Mouse (Mus musculus): Measurements from ENCODE around the gene Ahsa1. TPM values are rescaled to one million over a fixed set of nuclear protein-coding genes. Genes with fewer than 3 reads are reported as not detected.

Ahsa1 gene
- polyA plus RNA-seq, 1 experiment from 2014 or later: 217 TPM

DNA sequence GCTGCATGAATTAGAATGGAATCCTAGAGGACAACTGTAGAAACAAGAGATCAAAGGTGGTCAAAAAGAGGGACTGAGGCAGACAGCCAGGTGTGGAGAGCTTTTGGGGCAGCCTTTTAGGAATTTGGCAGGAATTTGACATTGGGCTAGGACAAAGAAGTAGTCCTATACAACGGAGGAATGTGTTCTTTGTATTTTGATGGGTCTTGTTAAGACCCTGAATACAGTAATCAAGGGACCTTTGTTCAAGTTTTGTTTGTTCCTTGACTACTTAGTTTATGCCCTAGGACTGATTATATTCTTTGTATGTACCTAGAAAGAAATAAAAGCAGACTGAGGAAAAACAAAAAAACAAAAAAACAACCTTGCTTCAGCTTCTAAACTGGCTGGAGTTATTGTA is 51.7 kb downstream of the Ahsa1 start:
- Histone ChIP-seq H3K9ac (ENCODE audit: low read depth, low read length) (no peak overlapping the region), H3K4me2 (ENCODE audit: low read length) (no peak overlapping the region), H3K27me3 (ENCODE audit: control insufficient read depth, insufficient read depth, low read depth, low read length) (no peaks in the 10 kb centered on the region), H3K4me3 (ENCODE audit: low read depth, low read length) (no peak overlapping the region), H3K27ac (ENCODE audit: low read length) (no peak overlapping the region), H3K9me3 (replicated peaks; ENCODE audit: control insufficient read depth, low read length, poor library complexity, severe bottlenecking) (no peaks in the 10 kb centered on the region), H3K4me1 (ENCODE audit: control insufficient read depth, insufficient read depth, low read length) (no peaks in the 10 kb centered on the region), H3K36me3 (ENCODE audit: control insufficient read depth, insufficient read depth, low read length) (no peaks in the 10 kb centered on the region)
- WGBS: 66% methylated on average over 1 of the region's 1 CpGs
- no peak for ATAC-seq

DNA sequence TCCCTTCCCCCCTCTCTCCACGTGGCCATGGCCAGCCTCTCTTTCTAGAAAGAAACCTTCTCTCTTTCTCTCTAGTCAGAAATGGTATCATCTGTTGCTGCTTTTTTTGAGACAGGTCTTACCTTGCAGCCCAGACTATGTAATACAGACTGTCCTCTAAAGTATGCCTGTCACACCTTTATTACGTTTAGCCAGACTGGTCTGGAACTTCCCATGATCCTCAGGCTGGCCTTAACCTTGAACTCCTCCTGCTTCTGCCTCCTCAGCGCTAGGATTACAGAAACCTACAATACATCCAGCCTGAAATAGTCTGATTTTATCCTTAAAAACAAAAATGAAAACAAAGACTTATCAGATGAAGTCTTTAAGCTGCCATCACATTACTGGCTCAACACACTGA is 53.0 kb downstream of the Ahsa1 start:
- Histone ChIP-seq H3K27ac (ENCODE audit: low read length) (no peak overlapping the region), H3K36me3 (ENCODE audit: control insufficient read depth, insufficient read depth, low read length) (no peaks in the 10 kb centered on the region), H3K9me3 (replicated peaks; ENCODE audit: control insufficient read depth, low read length, poor library complexity, severe bottlenecking) (no peaks in the 10 kb centered on the region), H3K9ac (ENCODE audit: low read depth, low read length) (no peak overlapping the region), H3K4me2 (ENCODE audit: low read length) (no peak overlapping the region), H3K4me1 (ENCODE audit: control insufficient read depth, insufficient read depth, low read length) (no peaks in the 10 kb centered on the region), H3K27me3 (ENCODE audit: control insufficient read depth, insufficient read depth, low read depth, low read length) (no peaks in the 10 kb centered on the region), H3K4me3 (ENCODE audit: low read depth, low read length) (no peak overlapping the region)
- WGBS: 85% methylated on average over 3 of the region's 3 CpGs
- no peak for ATAC-seq

Small RNA genes lying within 50 kb of the gene (microRNA-seq; reads per million reads assigned to microRNA genes)
- gene Gm47293: not detected

Other genes starting within 250 kb of the Ahsa1 start
- 12.9 and 13.7 TPM in 2 replicates for gene Tmem63c, start 245.1 kb upstream of the Ahsa1 start, polyA plus RNA-seq (2015; fragmentation: Nextera tagmentation; extraction: Ambion mirVana)
- 8.5 and 10.8 TPM in 2 replicates for gene Ngb, start 163.9 kb upstream of the Ahsa1 start, polyA plus RNA-seq (2015; fragmentation: Nextera tagmentation; extraction: Ambion mirVana)
- gene Gstz1, start 119.3 kb upstream of the Ahsa1 start, polyA plus RNA-seq (2015; fragmentation: Nextera tagmentation; extraction: Ambion mirVana): 25.1 and 31.5 TPM in 2 replicates
- gene Pomt2, start 118.5 kb upstream of the Ahsa1 start, polyA plus RNA-seq (2015; fragmentation: Nextera tagmentation; extraction: Ambion mirVana): 15.6 and 16.1 TPM in 2 replicates
- gene Samd15, start 66.8 kb upstream of the Ahsa1 start, polyA plus RNA-seq (2015; fragmentation: Nextera tagmentation; extraction: Ambion mirVana): 2.2 and 2.6 TPM in 2 replicates
- 5.2 and 6.0 TPM in 2 replicates for gene Tmed8, start 66.0 kb upstream of the Ahsa1 start, polyA plus RNA-seq (2015; fragmentation: Nextera tagmentation; extraction: Ambion mirVana)
- gene Noxred1, start 27.7 kb upstream of the Ahsa1 start, polyA plus RNA-seq (2015; fragmentation: Nextera tagmentation; extraction: Ambion mirVana): 0.65 and 1.9 TPM in 2 replicates
- 56.2 and 58.2 TPM in 2 replicates for gene Vipas39, start 223 bp upstream of the Ahsa1 start, polyA plus RNA-seq (2015; fragmentation: Nextera tagmentation; extraction: Ambion mirVana)
- gene Ism2, start 33.2 kb downstream of the Ahsa1 start, polyA plus RNA-seq (2015; fragmentation: Nextera tagmentation; extraction: Ambion mirVana): 2.1 and 2.2 TPM in 2 replicates
- 72.8 and 75.0 TPM in 2 replicates for gene Sptlc2, start 121.9 kb downstream of the Ahsa1 start, polyA plus RNA-seq (2015; fragmentation: Nextera tagmentation; extraction: Ambion mirVana)
- 195 and 209 TPM in 2 replicates for gene Slirp, start 177.4 kb downstream of the Ahsa1 start, polyA plus RNA-seq (2015; fragmentation: Nextera tagmentation; extraction: Ambion mirVana)
- 40.7 and 41.8 TPM in 2 replicates for gene Alkbh1, start 177.5 kb downstream of the Ahsa1 start, polyA plus RNA-seq (2015; fragmentation: Nextera tagmentation; extraction: Ambion mirVana)
- gene Snw1, start 205.8 kb downstream of the Ahsa1 start, polyA plus RNA-seq (2015; fragmentation: Nextera tagmentation; extraction: Ambion mirVana): 93.1 and 103 TPM in 2 replicates
- not detected in 2 replicates for gene Gm5788, start 228.2 kb downstream of the Ahsa1 start, polyA plus RNA-seq (2015; fragmentation: Nextera tagmentation; extraction: Ambion mirVana)
- not detected in 2 replicates for gene Gm8300, start 247.8 kb downstream of the Ahsa1 start, polyA plus RNA-seq (2015; fragmentation: Nextera tagmentation; extraction: Ambion mirVana)